Mouse (Mus musculus) embryonic facial prominence, embryonic 11.5 days (tissue): ENCODE measurements around the gene Fam214b. TPM values are rescaled to one million over a fixed set of nuclear protein-coding genes. Genes with fewer than 3 reads are reported as not detected.

Experiments
- ATAC-seq: fragments of 200-750 bp; cut with Nextera tagmentation; replicated peaks from 2 replicates; pipeline ENCODE4 v1.8.0; 2017; ENCODE audit warnings: low read depth; ENCODE audit not compliant: insufficient number of reproducible peaks, low FRiP score, low TSS enrichment
- DNase-seq: peaks from one replicate; pipeline ENCODE4 v3.0.0-alpha.2; 2015; ENCODE audit warnings: low spot score
- H3K27ac ChIP-seq: fragments of 300-500 bp; sonication (generic); replicated peaks from 2 replicates; pipeline ENCODE4 v1.5.1; 2014; ENCODE audit warnings: mild to moderate bottlenecking, low read depth, low read length, control low read depth
- H3K27me3 ChIP-seq: fragments of 300-500 bp; sonication (generic); 2 replicates; pipeline ENCODE4 v1.6.1; 2014; ENCODE audit warnings: mild to moderate bottlenecking, low read length, moderate library complexity, mixed read lengths; ENCODE audit not compliant: control insufficient read depth, insufficient read depth
- H3K36me3 ChIP-seq: fragments of 300-500 bp; sonication (generic); replicated peaks from 2 replicates; pipeline ENCODE4 v1.6.1; 2014; ENCODE audit warnings: low read depth, mild to moderate bottlenecking, low read length, moderate library complexity, mixed read lengths; ENCODE audit not compliant: control insufficient read depth, insufficient read depth
- H3K4me1 ChIP-seq: fragments of 300-500 bp; sonication (generic); 2 replicates; pipeline ENCODE4 v1.6.1; 2014; ENCODE audit warnings: low read length, mixed read lengths; ENCODE audit not compliant: control insufficient read depth, insufficient read depth
- H3K4me2 ChIP-seq: fragments of 300-500 bp; sonication (generic); 2 replicates; pipeline ENCODE4 v1.6.1; 2014; ENCODE audit warnings: low read depth, mild to moderate bottlenecking, control low read depth, low read length, moderate library complexity
- H3K4me3 ChIP-seq: fragments of 300-500 bp; sonication (generic); 2 replicates; pipeline ENCODE4 v1.5.1; 2014; ENCODE audit warnings: low read depth, low read length, control low read depth
- H3K9ac ChIP-seq: fragments of 300-500 bp; sonication (generic); replicated peaks from 2 replicates; pipeline ENCODE4 v1.6.1; 2014; ENCODE audit warnings: mild to moderate bottlenecking, control low read depth, low read length
- H3K9me3 ChIP-seq: fragments of 300-500 bp; sonication (generic); replicated peaks from 2 replicates; pipeline ENCODE4 v1.6.1; 2016; ENCODE audit warnings: mild to moderate bottlenecking, low read length, inconsistent platforms, mixed read lengths; ENCODE audit not compliant: control insufficient read depth
- WGBS: fragments of 180-500 bp; shearing (Covaris S2); extraction: QIAGEN DNeasy Blood & Tissue Kit; methylation state at CpG from one replicate; pipeline ENCODE4 v1.1.7; 2014; 5-methylcytosine and 5-hydroxymethylcytosine counted together
- polyA plus RNA-seq: library from polyadenylated mRNA; unstranded; fragments of >200 nt; fragmentation: Nextera tagmentation; extraction: Ambion mirVana; gene quantifications from 2 replicates; pipeline ENCODE4 v1.2.1, GENCODE M21; 2014

The Fam214b gene
- polyA plus RNA-seq, 1 experiment from 2014 or later, result 8.7 TPM

GRCm38 (mm10) chr4:43036356-43036755 is 9.7 kb downstream of the Fam214b start:
- Histone ChIP-seq H3K9ac (no peak overlapping the region), H3K27me3 (no peaks in the 10 kb centered on the region), H3K4me3 (no peak overlapping the region; the same call in 1 of the 2 replicates), H3K4me2 (no peak overlapping the region), H3K4me1 (peaks cover 4% of the 10 kb centered on the region; the same call in 1 of the 2 replicates), H3K9me3 (no peaks in the 10 kb centered on the region), H3K27ac (no peak overlapping the region), H3K36me3 (no peaks in the 10 kb centered on the region)
- ATAC-seq, result no peak
- WGBS, result 86% methylated on average over 10 of the region's 10 CpGs
- no peak for DNase-seq

- DNase-seq (no peak), ATAC-seq (no peak)
- Histone ChIP-seq H3K4me1 (peaks cover 4% of the 10 kb centered on the region; the same call in 1 of the 2 replicates), H3K4me3 (no peak overlapping the region), H3K9ac (no peak overlapping the region), H3K9me3 (no peaks in the 10 kb centered on the region), H3K27me3 (no peaks in the 10 kb centered on the region), H3K27ac (no peak overlapping the region), H3K36me3 (no peaks in the 10 kb centered on the region), H3K4me2 (no peak overlapping the region)
- WGBS, result 85% methylated on average over 6 of the region's 6 CpGs
Observed at GRCm38 (mm10) chr4:43035851-43036250, 10.2 kb downstream of the Fam214b start.

- 83% methylated on average over 14 of the region's 14 CpGs for WGBS
- H3K9ac ChIP-seq, result no peak overlapping the region
- H3K4me2 ChIP-seq, result no peak overlapping the region
- DNase-seq (no peak), ATAC-seq (no peak)
- H3K9me3 ChIP-seq, result no peaks in the 10 kb centered on the region
- H3K27me3 ChIP-seq, result no peaks in the 10 kb centered on the region
- no peak overlapping the region for H3K4me3 ChIP-seq
- H3K36me3 ChIP-seq, result no peaks in the 10 kb centered on the region; the same call in 1 of the 2 replicates
- H3K4me1 ChIP-seq, result no peaks in the 10 kb centered on the region
- no peak overlapping the region for H3K27ac ChIP-seq
Observed at GRCm38 (mm10) chr4:43033481-43033880, 12.5 kb downstream of the Fam214b start.

- Histone ChIP-seq H3K4me3 (no peak overlapping the region), H3K9ac (no peak overlapping the region), H3K4me1 (no peaks in the 10 kb centered on the region), H3K4me2 (no peak overlapping the region), H3K27me3 (no peaks in the 10 kb centered on the region), H3K27ac (no peak overlapping the region), H3K36me3 (no peaks in the 10 kb centered on the region; the same call in 1 of the 2 replicates), H3K9me3 (no peaks in the 10 kb centered on the region)
- DNase-seq, result no peak
- WGBS, result 82% methylated on average over 1 of the region's 1 CpGs
- no peak for ATAC-seq
Observed at GRCm38 (mm10) chr4:43032501-43032900, 13.5 kb downstream of the Fam214b start.

- Histone ChIP-seq H3K27me3 (no peaks in the 10 kb centered on the region), H3K9ac (peak within 1 kb of the TSS; percentile 87), H3K4me3 (peak within 1 kb of the TSS; percentile 69), H3K4me2 (peak within 1 kb of the TSS; percentile 77), H3K27ac (peak within 1 kb of the TSS; percentile 72), H3K9me3 (no peaks in the 10 kb centered on the region), H3K4me1 (no peaks in the 10 kb centered on the region), H3K36me3 (no peaks in the 10 kb centered on the region; the same call in 1 of the 2 replicates)
- peak; percentile 97 for DNase-seq
- under 1% methylated on average over 38 of the region's 38 CpGs for WGBS
- ATAC-seq, result peak; percentile 92
Observed at GRCm38 (mm10) chr4:43031237-43031995, 14.6 kb downstream of the Fam214b start, which contains the start of gene Stoml2. Stoml2 (minus strand) TSS chr4:43031710.

GRCm38 (mm10) chr4:43030780-43031230 is 15.2 kb downstream of the Fam214b start:
- H3K9ac ChIP-seq, result peak overlapping the region; percentile 87
- H3K27me3 ChIP-seq, result no peaks in the 10 kb centered on the region
- H3K4me2 ChIP-seq, result peak overlapping the region; percentile 77
- DNase-seq (no peak), ATAC-seq (peak; percentile 31)
- no peaks in the 10 kb centered on the region for H3K4me1 ChIP-seq
- WGBS, result 2% methylated on average over 28 of the region's 28 CpGs
- peak overlapping the region; percentile 72; the same call in 1 of the 2 replicates for H3K27ac ChIP-seq
- no peaks in the 10 kb centered on the region for H3K9me3 ChIP-seq
- H3K36me3 ChIP-seq, result no peaks in the 10 kb centered on the region; the same call in 1 of the 2 replicates
- peak overlapping the region; percentile 69 for H3K4me3 ChIP-seq

GRCm38 (mm10) chr4:43030352-43030751 is 15.7 kb downstream of the Fam214b start:
- WGBS, result 79% methylated on average over 9 of the region's 9 CpGs
- no peak for DNase-seq
- Histone ChIP-seq H3K9ac (peak overlapping the region; percentile 87), H3K9me3 (no peaks in the 10 kb centered on the region), H3K27ac (no peak overlapping the region), H3K36me3 (no peaks in the 10 kb centered on the region; the same call in 1 of the 2 replicates), H3K27me3 (no peaks in the 10 kb centered on the region), H3K4me1 (no peaks in the 10 kb centered on the region), H3K4me2 (peak overlapping the region; percentile 77), H3K4me3 (peak overlapping the region; percentile 69)
- ATAC-seq, result no peak

GRCm38 (mm10) chr4:43029749-43030148 is 16.3 kb downstream of the Fam214b start:
- Histone ChIP-seq H3K27ac (no peak overlapping the region), H3K9me3 (no peaks in the 10 kb centered on the region), H3K9ac (no peak overlapping the region), H3K36me3 (no peaks in the 10 kb centered on the region; the same call in 1 of the 2 replicates), H3K4me2 (no peak overlapping the region), H3K27me3 (no peaks in the 10 kb centered on the region), H3K4me1 (no peaks in the 10 kb centered on the region; the same call in 1 of the 2 replicates), H3K4me3 (no peak overlapping the region)
- ATAC-seq, result no peak
- DNase-seq, result no peak
- 95% methylated on average over 9 of the region's 9 CpGs for WGBS
